Mouse (Mus musculus): Measurements from ENCODE around the gene Ptgr1.

GRCm38 (mm10) chr4:58961719-58962118, 25.2 kb downstream of the Ptgr1 start:
- TF ChIP-seq TAL1 (IDR thresholded peaks at IDR 0.05; ENCODE audit: low read length): no peak
- TF ChIP-seq GATA1 (IDR thresholded peaks at IDR 0.05; ENCODE audit: low read length): no peak
